Mouse (Mus musculus): ENCODE measurements around the gene Trappc13. TPM values are rescaled to one million over a fixed set of nuclear protein-coding genes. Genes with fewer than 3 reads are reported as not detected.
A peak's percentile ranks its signal among the peaks of the same experiment; 100 is the strongest.

The Trappc13 gene
- polyA plus RNA-seq, 1 experiment = 79.0 TPM

- Histone ChIP-seq H3K4me1 (ENCODE audit: control insufficient read depth, insufficient read depth, low read length) (no peaks in the 10 kb centered on the region), H3K9me3 (replicated peaks; ENCODE audit: control insufficient read depth, insufficient read depth, low read length, poor library complexity, severe bottlenecking) (peaks cover 5% of the 10 kb centered on the region), H3K27ac (ENCODE audit: insufficient read depth, low read length) (no peak overlapping the region), H3K9ac (ENCODE audit: low read depth, poor library complexity, severe bottlenecking) (no peak overlapping the region), H3K36me3 (ENCODE audit: control insufficient read depth, insufficient read depth, low read length, poor library complexity, severe bottlenecking) (no peaks in the 10 kb centered on the region), H3K27me3 (ENCODE audit: control insufficient read depth, insufficient read depth, low read length, poor library complexity, severe bottlenecking) (no peaks in the 10 kb centered on the region), H3K4me3 (ENCODE audit: low read depth, low read length) (no peak overlapping the region)
- no peak for TF ChIP-seq POLR2A (IDR thresholded peaks at IDR 0.05; ENCODE audit: insufficient read depth, low read length)
- peak; percentile 12 for TF ChIP-seq CTCF (IDR thresholded peaks at IDR 0.05; ENCODE audit: low read depth, low read length)
Observed at GRCm38 (mm10) chr13:104100416-104100815, 77.9 kb downstream of the Trappc13 start.

- Histone ChIP-seq H3K27me3 (ENCODE audit: control insufficient read depth, insufficient read depth, low read length, poor library complexity, severe bottlenecking) (no peaks in the 10 kb centered on the region), H3K9ac (ENCODE audit: low read depth, poor library complexity, severe bottlenecking) (no peak overlapping the region), H3K27ac (ENCODE audit: insufficient read depth, low read length) (no peak overlapping the region), H3K36me3 (ENCODE audit: control insufficient read depth, insufficient read depth, low read length, poor library complexity, severe bottlenecking) (no peaks in the 10 kb centered on the region), H3K9me3 (replicated peaks; ENCODE audit: control insufficient read depth, insufficient read depth, low read length, poor library complexity, severe bottlenecking) (no peaks in the 10 kb centered on the region), H3K4me3 (ENCODE audit: low read depth, low read length) (no peak overlapping the region), H3K4me1 (ENCODE audit: control insufficient read depth, insufficient read depth, low read length) (no peaks in the 10 kb centered on the region)
- TF ChIP-seq EP300 (IDR thresholded peaks at IDR 0.05; ENCODE audit: insufficient read depth, low read depth, low read length) (no peak), POLR2A (IDR thresholded peaks at IDR 0.05; ENCODE audit: insufficient read depth, low read length) (no peak), CTCF (IDR thresholded peaks at IDR 0.05; ENCODE audit: low read depth, low read length) (no peak)
Observed at GRCm38 (mm10) chr13:104097190-104097589, 81.1 kb downstream of the Trappc13 start.

GRCm38 (mm10) chr13:104095955-104096354, 82.3 kb downstream of the Trappc13 start:
- Histone ChIP-seq H3K27me3 (ENCODE audit: control insufficient read depth, insufficient read depth, low read length, poor library complexity, severe bottlenecking) (no peaks in the 10 kb centered on the region), H3K9ac (ENCODE audit: low read depth, poor library complexity, severe bottlenecking) (no peak overlapping the region), H3K36me3 (ENCODE audit: control insufficient read depth, insufficient read depth, low read length, poor library complexity, severe bottlenecking) (no peaks in the 10 kb centered on the region), H3K4me3 (ENCODE audit: low read depth, low read length) (no peak overlapping the region), H3K27ac (ENCODE audit: insufficient read depth, low read length) (no peak overlapping the region), H3K9me3 (replicated peaks; ENCODE audit: control insufficient read depth, insufficient read depth, low read length, poor library complexity, severe bottlenecking) (no peaks in the 10 kb centered on the region), H3K4me1 (ENCODE audit: control insufficient read depth, insufficient read depth, low read length) (no peaks in the 10 kb centered on the region)
- TF ChIP-seq EP300 (IDR thresholded peaks at IDR 0.05; ENCODE audit: insufficient read depth, low read depth, low read length) = no peak
- TF ChIP-seq CTCF (IDR thresholded peaks at IDR 0.05; ENCODE audit: low read depth, low read length) = no peak
- TF ChIP-seq POLR2A (IDR thresholded peaks at IDR 0.05; ENCODE audit: insufficient read depth, low read length) = no peak

GRCm38 (mm10) chr13:104094531-104095385, 83.5 kb downstream of the Trappc13 start:
- Histone ChIP-seq H3K4me3 (ENCODE audit: low read depth, low read length) (no peak overlapping the region), H3K9me3 (replicated peaks; ENCODE audit: control insufficient read depth, insufficient read depth, low read length, poor library complexity, severe bottlenecking) (no peaks in the 10 kb centered on the region), H3K9ac (ENCODE audit: low read depth, poor library complexity, severe bottlenecking) (no peak overlapping the region), H3K4me1 (ENCODE audit: control insufficient read depth, insufficient read depth, low read length) (no peaks in the 10 kb centered on the region), H3K27me3 (ENCODE audit: control insufficient read depth, insufficient read depth, low read length, poor library complexity, severe bottlenecking) (no peaks in the 10 kb centered on the region), H3K36me3 (ENCODE audit: control insufficient read depth, insufficient read depth, low read length, poor library complexity, severe bottlenecking) (no peaks in the 10 kb centered on the region), H3K27ac (ENCODE audit: insufficient read depth, low read length) (no peak overlapping the region)
- TF ChIP-seq EP300 (IDR thresholded peaks at IDR 0.05; ENCODE audit: insufficient read depth, low read depth, low read length) (no peak), POLR2A (IDR thresholded peaks at IDR 0.05; ENCODE audit: insufficient read depth, low read length) (no peak), CTCF (IDR thresholded peaks at IDR 0.05; ENCODE audit: low read depth, low read length) (no peak)

Other genes starting within 250 kb of the Trappc13 start
- 38.9 and 57.6 TPM in 2 replicates for gene Nln, start 68.9 kb downstream of the Trappc13 start, polyA plus RNA-seq (2011; ENCODE audit: insufficient read depth, insufficient read length, low read depth, missing spikeins)
- 6.7 and 8.0 TPM in 2 replicates for gene Sgtb, start 68.7 kb downstream of the Trappc13 start, polyA plus RNA-seq (2011; ENCODE audit: insufficient read depth, insufficient read length, low read depth, missing spikeins)
- gene Trim23, start 328 bp upstream of the Trappc13 start, polyA plus RNA-seq (2011; ENCODE audit: insufficient read depth, insufficient read length, low read depth, missing spikeins) = 22.8 and 26.8 TPM in 2 replicates
- 42.2 and 44.0 TPM in 2 replicates for gene Cenpk, start 50.1 kb upstream of the Trappc13 start, polyA plus RNA-seq (2011; ENCODE audit: insufficient read depth, insufficient read length, low read depth, missing spikeins)
- gene Ppwd1, start 50.4 kb upstream of the Trappc13 start, polyA plus RNA-seq (2011; ENCODE audit: insufficient read depth, insufficient read length, low read depth, missing spikeins) = 54.8 and 57.4 TPM in 2 replicates
- 2.1 and 2.3 TPM in 2 replicates for gene Adamts6, start 109.4 kb upstream of the Trappc13 start, polyA plus RNA-seq (2011; ENCODE audit: insufficient read depth, insufficient read length, low read depth, missing spikeins)

All from ES-Bruce4 (cell line).